Mouse (Mus musculus): Measurements from ENCODE around the gene Asap3. TPM values are rescaled to one million over a fixed set of nuclear protein-coding genes. Genes with fewer than 3 reads are reported as not detected.

The Asap3 gene
- 9.1 and 10.5 TPM in 2 replicates for total RNA-seq (2014; rRNA removed)
- 4.1 TPM in 2 replicates for polyA plus RNA-seq (2015; fragmentation: Nextera tagmentation; extraction: Ambion mirVana)

DNA sequence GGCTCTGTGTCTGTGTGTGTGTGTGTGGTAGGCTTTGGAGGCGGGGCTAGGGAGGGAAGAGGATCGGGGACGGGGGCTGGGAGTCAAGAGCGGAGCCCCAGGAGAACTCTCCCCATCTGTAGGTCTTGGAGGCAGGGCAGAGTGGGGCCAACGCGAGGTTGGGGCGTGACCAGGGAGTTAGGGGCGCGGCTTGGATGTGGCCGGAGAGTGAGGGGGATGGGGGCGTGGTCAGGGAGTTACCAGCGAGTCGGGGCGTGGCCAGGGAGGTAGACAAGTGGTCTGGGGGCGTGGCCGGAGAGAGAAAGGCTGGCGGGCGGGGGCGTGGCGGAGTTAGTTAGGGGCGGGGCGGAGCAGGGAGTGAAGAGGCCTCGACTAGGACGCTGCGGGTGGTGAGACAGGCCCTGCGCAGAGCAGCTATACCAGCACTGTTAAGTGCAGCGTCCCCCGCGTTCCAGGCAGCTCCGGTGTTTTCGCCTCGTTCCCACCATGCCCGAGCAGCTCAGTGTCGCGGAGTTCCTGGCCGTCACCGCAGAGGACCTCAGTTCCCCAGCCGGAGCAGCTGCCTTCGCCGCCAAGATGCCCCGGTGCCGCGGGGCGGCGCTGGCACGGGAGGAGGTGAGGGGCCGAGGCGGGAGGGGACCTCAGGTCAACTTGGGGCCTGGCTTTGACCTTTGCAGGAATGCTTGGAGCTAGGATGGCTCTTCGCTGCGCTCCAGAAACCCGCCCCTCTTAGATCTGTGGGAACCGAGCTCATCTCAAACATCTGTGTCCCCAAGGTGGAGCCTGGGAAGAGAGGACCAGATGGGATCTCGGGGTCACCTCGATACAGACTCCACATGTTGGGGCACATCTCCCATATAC, at the start of gene Asap3:
TSS of gene Asap3 (plus strand) at position 333 of the 861 bp plus-strand sequence.
- TF ChIP-seq CTCF (IDR thresholded peaks at IDR 0.05; ENCODE audit: low read depth) = peak; percentile 23; the same call in 1 of the 2 replicates
- Histone ChIP-seq H3K9ac (replicated peaks; ENCODE audit: low read length) (peak within 1 kb of the TSS; percentile 74), H3K27ac (peak within 1 kb of the TSS; percentile 62), H3K9me3 (ENCODE audit: low read length) (no peaks in the 10 kb centered on the region), H3K4me2 (ENCODE audit: low read depth, low read length) (peak within 1 kb of the TSS; percentile 99), H3K4me1 (ENCODE audit: insufficient read depth, low read length) (peaks cover 8% of the 10 kb centered on the region; the same call in 1 of the 2 replicates), H3K4me3 (ENCODE audit: low read length) (peak within 1 kb of the TSS; percentile 66), H3K36me3 (ENCODE audit: insufficient read depth, low read length) (no peaks in the 10 kb centered on the region), H3K27me3 (ENCODE audit: insufficient read depth, low read length) (no peaks in the 10 kb centered on the region)
- peak; percentile 94 for DNase-seq (ENCODE audit: low spot score)
- 1% methylated on average over 51 of the region's 54 CpGs for WGBS
- ATAC-seq = peak; percentile 90

DNA sequence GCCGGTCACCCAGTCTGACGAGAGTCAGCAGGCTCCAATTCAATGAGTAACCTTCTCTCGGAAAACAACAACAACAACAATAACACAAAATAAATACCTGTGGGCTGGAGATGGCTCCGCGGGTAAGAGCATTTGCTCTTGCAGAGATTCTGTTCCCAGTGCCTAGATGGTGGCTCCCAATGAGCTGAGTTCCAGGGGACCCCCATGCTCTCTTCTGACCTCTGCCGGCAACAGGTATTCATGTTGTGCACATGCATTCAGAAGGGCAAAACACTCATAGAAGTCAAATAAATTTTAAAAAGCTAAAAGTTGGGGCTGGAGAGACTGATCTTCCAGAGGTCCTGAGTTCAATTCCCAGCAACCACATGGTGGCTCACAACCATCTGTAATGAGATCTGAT, 47.7 kb upstream of the Asap3 start:
- Histone ChIP-seq H3K9ac (replicated peaks; ENCODE audit: low read length) (no peak overlapping the region), H3K27me3 (ENCODE audit: insufficient read depth, low read length) (no peaks in the 10 kb centered on the region), H3K4me2 (ENCODE audit: low read depth, low read length) (no peak overlapping the region), H3K9me3 (ENCODE audit: low read length) (no peaks in the 10 kb centered on the region), H3K36me3 (ENCODE audit: insufficient read depth, low read length) (no peaks in the 10 kb centered on the region), H3K4me3 (ENCODE audit: low read length) (no peak overlapping the region), H3K27ac (no peak overlapping the region), H3K4me1 (ENCODE audit: insufficient read depth, low read length) (0 out of 2 replicates have a peak, but pooled peaks cover 4% of the 10 kb centered on the region)
- DNase-seq (ENCODE audit: low spot score) (no peak), ATAC-seq (no peak)
- 78% methylated on average over 6 of the region's 6 CpGs for WGBS
- peak; percentile 1; the same call in 1 of the 2 replicates for TF ChIP-seq CTCF (IDR thresholded peaks at IDR 0.05; ENCODE audit: low read depth)

DNA sequence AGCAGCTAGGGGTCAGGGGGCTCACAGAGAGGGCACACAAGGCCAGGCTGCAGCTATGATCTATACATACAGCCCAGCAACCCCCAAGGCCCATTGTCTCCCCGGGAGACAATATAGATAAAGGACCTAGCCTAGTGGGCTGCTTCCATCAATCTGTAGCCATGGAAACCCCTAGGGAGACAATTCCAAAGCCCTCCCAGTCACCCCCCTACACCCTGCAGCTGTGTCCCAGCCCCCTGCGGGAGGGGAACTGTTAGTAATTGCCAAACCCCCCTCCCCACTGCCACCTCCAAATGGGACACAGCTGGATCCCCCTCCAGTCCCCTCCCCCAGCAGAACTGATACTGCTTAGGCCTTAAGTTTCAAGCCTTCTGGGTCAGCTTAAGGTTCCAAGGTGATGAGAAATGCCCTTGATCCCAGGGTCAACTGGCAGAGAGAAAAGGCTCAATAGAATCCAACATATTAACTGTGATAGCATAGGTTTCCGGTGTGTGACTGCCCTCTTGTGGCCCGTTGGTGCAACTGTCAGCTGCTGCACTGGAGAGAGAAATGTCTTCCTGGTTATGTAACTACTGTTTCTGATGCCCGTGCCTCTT, 46.3 kb upstream of the Asap3 start:
- TF ChIP-seq CTCF (IDR thresholded peaks at IDR 0.05; ENCODE audit: low read depth) = peak; percentile 97
- H3K27ac ChIP-seq = no peak overlapping the region
- H3K4me3 ChIP-seq (ENCODE audit: low read length) = no peak overlapping the region
- 3% methylated on average over 5 of the region's 5 CpGs for WGBS
- H3K4me2 ChIP-seq (ENCODE audit: low read depth, low read length) = no peak overlapping the region
- H3K4me1 ChIP-seq (ENCODE audit: insufficient read depth, low read length) = 0 out of 2 replicates have a peak, but pooled peaks cover 4% of the 10 kb centered on the region
- peak; percentile 89 for DNase-seq (ENCODE audit: low spot score)
- no peaks in the 10 kb centered on the region for H3K36me3 ChIP-seq (ENCODE audit: insufficient read depth, low read length)
- ATAC-seq = peak; percentile 52
- no peaks in the 10 kb centered on the region for H3K27me3 ChIP-seq (ENCODE audit: insufficient read depth, low read length)
- H3K9me3 ChIP-seq (ENCODE audit: low read length) = no peaks in the 10 kb centered on the region
- no peak overlapping the region for H3K9ac ChIP-seq (replicated peaks; ENCODE audit: low read length)

DNA sequence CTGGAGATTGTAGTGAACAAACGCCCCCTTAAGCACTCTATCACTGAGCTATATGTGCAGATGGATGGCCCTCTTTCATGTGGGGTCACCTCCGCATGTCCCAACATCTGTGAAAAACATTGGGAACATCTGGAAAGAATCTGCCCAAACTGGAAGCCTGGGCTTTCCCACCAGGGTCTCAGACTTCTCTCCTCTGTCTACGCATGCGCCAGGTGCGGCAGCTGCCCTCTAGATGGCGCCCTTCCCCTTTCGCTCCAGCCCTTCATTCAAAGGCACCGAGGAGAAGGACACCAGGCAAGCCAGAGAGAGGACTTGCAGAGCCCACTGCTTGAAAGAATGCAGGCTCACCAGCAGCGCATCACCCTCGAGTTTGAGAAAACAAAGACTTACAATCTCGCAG, 42.7 kb upstream of the Asap3 start:
- DNase-seq (ENCODE audit: low spot score) = peak; percentile 91
- ATAC-seq = peak; percentile 80
- no peak overlapping the region for H3K4me3 ChIP-seq (ENCODE audit: low read length)
- no peaks in the 10 kb centered on the region for H3K27me3 ChIP-seq (ENCODE audit: insufficient read depth, low read length)
- H3K4me2 ChIP-seq (ENCODE audit: low read depth, low read length) = no peak overlapping the region
- peak; percentile 98 for TF ChIP-seq CTCF (IDR thresholded peaks at IDR 0.05; ENCODE audit: low read depth)
- H3K9me3 ChIP-seq (ENCODE audit: low read length) = no peaks in the 10 kb centered on the region
- H3K4me1 ChIP-seq (ENCODE audit: insufficient read depth, low read length) = 0 out of 2 replicates have a peak, but pooled peaks cover 4% of the 10 kb centered on the region
- no peak overlapping the region for H3K27ac ChIP-seq
- WGBS = 2% methylated on average over 11 of the region's 11 CpGs
- H3K9ac ChIP-seq (replicated peaks; ENCODE audit: low read length) = no peak overlapping the region
- H3K36me3 ChIP-seq (ENCODE audit: insufficient read depth, low read length) = no peaks in the 10 kb centered on the region

DNA sequence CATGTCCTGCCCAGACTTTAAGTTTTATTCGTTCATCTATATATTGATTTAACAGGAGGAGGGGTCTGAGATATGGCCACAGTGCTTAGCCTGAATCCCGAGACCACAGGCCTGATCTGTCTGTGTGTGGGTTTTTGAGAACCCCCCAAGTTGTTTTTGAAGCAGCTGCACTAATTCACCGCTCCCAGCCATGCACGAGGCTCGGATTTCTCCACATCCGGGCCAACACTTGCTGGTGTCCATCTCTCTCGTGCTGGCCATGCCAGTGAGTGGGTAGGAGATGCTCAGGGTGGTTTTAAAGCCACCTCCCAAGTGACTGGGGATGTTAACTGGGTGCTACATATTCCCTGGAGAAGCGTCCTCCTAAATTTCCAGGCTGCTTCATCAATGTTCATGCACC, 41.2 kb upstream of the Asap3 start:
- H3K27ac ChIP-seq = no peak overlapping the region
- 78% methylated on average over 8 of the region's 8 CpGs for WGBS
- no peak for TF ChIP-seq CTCF (IDR thresholded peaks at IDR 0.05; ENCODE audit: low read depth)
- no peak for ATAC-seq
- no peaks in the 10 kb centered on the region for H3K4me1 ChIP-seq (ENCODE audit: insufficient read depth, low read length)
- H3K36me3 ChIP-seq (ENCODE audit: insufficient read depth, low read length) = no peaks in the 10 kb centered on the region
- H3K27me3 ChIP-seq (ENCODE audit: insufficient read depth, low read length) = no peaks in the 10 kb centered on the region
- no peaks in the 10 kb centered on the region for H3K9me3 ChIP-seq (ENCODE audit: low read length)
- no peak overlapping the region for H3K9ac ChIP-seq (replicated peaks; ENCODE audit: low read length)
- no peak overlapping the region for H3K4me3 ChIP-seq (ENCODE audit: low read length)
- no peak overlapping the region for H3K4me2 ChIP-seq (ENCODE audit: low read depth, low read length)
- DNase-seq (ENCODE audit: low spot score) = no peak

DNA sequence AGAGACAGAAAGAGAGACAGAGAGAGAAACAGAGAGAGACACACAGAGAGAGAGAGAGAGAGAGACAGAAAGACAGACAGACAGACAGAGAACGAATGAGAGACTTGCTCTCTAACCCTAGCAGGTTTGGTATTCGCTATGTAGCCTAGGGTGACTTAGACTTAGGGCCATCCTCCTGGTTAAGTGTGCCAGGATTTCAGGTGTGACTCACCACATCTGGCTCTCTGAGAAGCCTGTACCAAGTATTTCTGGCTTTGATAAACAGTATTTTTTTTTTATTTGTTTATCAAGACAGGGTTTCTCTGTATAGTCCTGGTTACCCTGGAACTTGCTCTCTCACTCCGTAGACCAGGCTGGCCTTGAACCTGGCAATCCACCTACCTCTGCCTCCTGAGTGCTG, 38.5 kb upstream of the Asap3 start:
- Histone ChIP-seq H3K4me1 (ENCODE audit: insufficient read depth, low read length) (no peaks in the 10 kb centered on the region), H3K9me3 (ENCODE audit: low read length) (no peaks in the 10 kb centered on the region), H3K9ac (replicated peaks; ENCODE audit: low read length) (no peak overlapping the region), H3K4me2 (ENCODE audit: low read depth, low read length) (no peak overlapping the region), H3K27me3 (ENCODE audit: insufficient read depth, low read length) (no peaks in the 10 kb centered on the region), H3K4me3 (ENCODE audit: low read length) (no peak overlapping the region), H3K36me3 (ENCODE audit: insufficient read depth, low read length) (no peaks in the 10 kb centered on the region), H3K27ac (no peak overlapping the region)
- no peak for TF ChIP-seq CTCF (IDR thresholded peaks at IDR 0.05; ENCODE audit: low read depth)
- 88% methylated on average over 3 of the region's 3 CpGs for WGBS
- ATAC-seq (no peak), DNase-seq (ENCODE audit: low spot score) (no peak)
